Mouse (Mus musculus): ENCODE measurements around the gene St8sia1.

The St8sia1 gene

GRCm38 (mm10) chr6:142945461-142945860, 18.8 kb downstream of the St8sia1 start:
- DNase-seq (ENCODE audit: low read depth, low spot score), result no peak

- DNase-seq (ENCODE audit: low read depth, low spot score), result no peak
These were observed 19.8 kb downstream of the St8sia1 start for GRCm38 (mm10) chr6:142944470-142944869.

- DNase-seq (ENCODE audit: low read depth, low spot score), result no peak
These were observed 20.8 kb downstream of the St8sia1 start for GRCm38 (mm10) chr6:142943419-142943818.

- DNase-seq (ENCODE audit: low read depth, low spot score), result no peak
These were observed 22.5 kb downstream of the St8sia1 start for GRCm38 (mm10) chr6:142941596-142942381.

GRCm38 (mm10) chr6:142941078-142941477, 23.2 kb downstream of the St8sia1 start:
- DNase-seq (ENCODE audit: low read depth, low spot score), result no peak

GRCm38 (mm10) chr6:142938549-142939345, 25.5 kb downstream of the St8sia1 start:
- DNase-seq (ENCODE audit: low read depth, low spot score), result no peak

- no peak for DNase-seq (ENCODE audit: low read depth, low spot score)
These were observed 26.2 kb downstream of the St8sia1 start for GRCm38 (mm10) chr6:142938074-142938473.

GRCm38 (mm10) chr6:142932582-142932981, 31.7 kb downstream of the St8sia1 start:
- DNase-seq (ENCODE audit: low read depth, low spot score), result no peak

GRCm38 (mm10) chr6:142932144-142932543, 32.1 kb downstream of the St8sia1 start:
- DNase-seq (ENCODE audit: low read depth, low spot score), result no peak

- no peak for DNase-seq (ENCODE audit: low read depth, low spot score)
These were observed 35.5 kb downstream of the St8sia1 start for GRCm38 (mm10) chr6:142928551-142929309.

- no peak for DNase-seq (ENCODE audit: low read depth, low spot score)
These were observed 37.2 kb downstream of the St8sia1 start for GRCm38 (mm10) chr6:142926901-142927605.

- DNase-seq (ENCODE audit: low read depth, low spot score), result no peak
These were observed 38.3 kb downstream of the St8sia1 start for GRCm38 (mm10) chr6:142925921-142926320.

- DNase-seq (ENCODE audit: low read depth, low spot score), result no peak
These were observed 38.9 kb downstream of the St8sia1 start for GRCm38 (mm10) chr6:142925374-142925773.

- DNase-seq (ENCODE audit: low read depth, low spot score), result no peak
These were observed 43.4 kb downstream of the St8sia1 start for GRCm38 (mm10) chr6:142920901-142921300.

- no peak for DNase-seq (ENCODE audit: low read depth, low spot score)
These were observed 45.6 kb downstream of the St8sia1 start for GRCm38 (mm10) chr6:142918691-142919090.

GRCm38 (mm10) chr6:142917471-142917901, 46.8 kb downstream of the St8sia1 start:
- DNase-seq (ENCODE audit: low read depth, low spot score), result no peak

GRCm38 (mm10) chr6:142916271-142916941, 47.8 kb downstream of the St8sia1 start:
- DNase-seq (ENCODE audit: low read depth, low spot score), result no peak

GRCm38 (mm10) chr6:142915464-142915863, 48.8 kb downstream of the St8sia1 start:
- DNase-seq (ENCODE audit: low read depth, low spot score), result no peak

GRCm38 (mm10) chr6:142914676-142915075, 49.6 kb downstream of the St8sia1 start:
- DNase-seq (ENCODE audit: low read depth, low spot score), result no peak

- DNase-seq (ENCODE audit: low read depth, low spot score), result no peak
These were observed 53.0 kb downstream of the St8sia1 start for GRCm38 (mm10) chr6:142911263-142911662.

- DNase-seq (ENCODE audit: low read depth, low spot score), result no peak
These were observed 53.5 kb downstream of the St8sia1 start for GRCm38 (mm10) chr6:142910721-142911120.
